ENCODE assay signal across 1 mouse cellular context in the genomic region with DNA sequence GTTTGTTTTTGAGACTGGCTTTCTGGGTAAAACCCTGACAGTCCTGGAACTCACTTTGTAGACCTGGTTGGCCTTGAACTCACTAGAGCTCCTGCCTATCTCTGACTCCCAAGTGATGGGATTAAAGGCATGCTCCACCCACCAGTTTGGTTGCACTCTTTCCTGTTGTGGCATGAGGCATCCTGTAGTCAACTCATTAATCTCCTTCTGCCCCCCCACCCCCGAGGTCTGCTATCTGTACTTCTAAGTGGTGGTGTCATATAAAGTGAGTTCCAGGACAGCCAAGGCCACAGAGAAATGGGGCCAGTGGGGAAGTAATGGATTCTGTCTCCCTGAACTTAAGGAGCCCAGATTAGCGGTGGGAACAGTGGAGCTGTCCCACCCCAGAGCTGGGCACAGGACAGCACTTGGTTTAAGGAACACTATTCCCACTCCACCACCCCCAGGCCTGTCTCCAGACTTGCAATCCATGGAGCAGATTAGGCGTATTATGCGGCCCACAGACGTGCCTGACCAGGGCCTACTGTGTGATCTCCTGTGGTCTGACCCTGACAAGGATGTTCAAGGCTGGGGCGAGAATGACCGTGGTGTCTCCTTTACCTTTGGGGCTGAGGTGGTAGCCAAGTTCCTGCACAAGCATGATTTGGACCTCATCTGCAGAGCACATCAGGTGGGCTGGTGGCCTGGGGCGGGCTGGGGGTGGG.
TF ChIP-seq lines count a peak whose summit lies in the region.

No protein-coding gene starts in this region.

TF ChIP-seq in myocyte, 11 proteins besides CTCF, POLR2A, EP300 and RAD21:
- TF ChIP-seq USF1 (IDR thresholded peaks at IDR 0.05; ENCODE audit: low read depth), result no peak
- peak; percentile 50 for TF ChIP-seq POLR2AphosphoS2 (IDR thresholded peaks at IDR 0.05; ENCODE audit: insufficient read length, low read depth)
- TF ChIP-seq SRF (IDR thresholded peaks at IDR 0.05; ENCODE audit: control insufficient read depth, insufficient read length, low read depth), result no peak
- no peak for TF ChIP-seq MYOD1 (IDR thresholded peaks at IDR 0.05; ENCODE audit: control insufficient read depth in 1 of 3, insufficient read length in 2 of 3, low read depth in 2 of 3)
